In the genomic region with DNA sequence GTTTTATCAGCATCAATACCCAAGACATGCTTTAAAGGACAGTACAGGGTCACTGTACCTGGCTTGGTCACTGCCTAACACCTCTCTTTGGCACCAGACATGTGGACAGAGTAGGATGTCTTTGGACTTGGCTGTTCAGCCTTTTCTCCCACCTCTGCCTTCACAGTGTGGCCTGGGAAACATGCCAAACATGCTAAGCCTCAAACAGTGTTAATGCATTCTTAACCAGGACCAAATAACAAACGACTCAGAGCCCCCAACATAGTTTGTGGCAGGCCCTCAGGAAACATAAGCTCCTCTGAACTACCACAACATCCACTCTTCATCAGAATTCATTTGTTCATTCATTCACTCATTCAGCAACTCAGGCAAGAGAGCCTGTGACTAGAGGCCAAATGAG, we compare ENCODE assay signal across 22 mouse cellular contexts.
DNase-seq lines count a peak whose midpoint lies in the region; ATAC-seq and TF ChIP-seq lines count a peak whose summit lies in the region.
"Had no signal": no experiment of that assay in that cellular context is flagged by ENCODE, and none has a peak within 500 bp of the region (broad histone marks: within the 10 kb centered on the region; RNA-seq: fewer than 3 reads in every experiment).

No protein-coding gene starts in this region.

- H3K9me3 ChIP-seq in forebrain, embryonic 14.5 days (replicated peaks; ENCODE audit: control insufficient read depth, low read length): no peaks in the 10 kb centered on the region
- no peaks in the 10 kb centered on the region for H3K9me3 ChIP-seq in forebrain, embryonic 10.5 days
- H3K9me3 ChIP-seq in kidney, embryonic 15.5 days (replicated peaks): no peaks in the 10 kb centered on the region
- H3K9me3 ChIP-seq: embryonic facial prominence, embryonic 15.5 days; heart, embryonic 15.5 days; limb, embryonic 12.5 days; neural tube, embryonic 12.5 days had no signal

- H3K4me1 ChIP-seq in forebrain, embryonic 14.5 days (ENCODE audit: control insufficient read depth, insufficient read depth, low read length): peaks cover 21% of the 10 kb centered on the region
- H3K4me1 ChIP-seq in forebrain, embryonic 10.5 days: peaks cover 48% of the 10 kb centered on the region
- peaks cover 13% of the 10 kb centered on the region; the same call in 1 of the 2 replicates for H3K4me1 ChIP-seq in kidney, adult 2 months (ENCODE audit: control insufficient read depth, insufficient read depth, low read length)
- H3K4me1 ChIP-seq in kidney, embryonic 15.5 days: no peaks in the 10 kb centered on the region
- H3K4me1 ChIP-seq: embryonic facial prominence, embryonic 15.5 days; limb, embryonic 12.5 days; neural tube, embryonic 12.5 days had no signal

- intact Hi-C loops in left cerebral cortex, postnatal 4 days (cut with DNase I): no loop called here

- no peak overlapping the region for H3K27ac ChIP-seq in forebrain, embryonic 14.5 days (ENCODE audit: low read depth, low read length)
- no peak overlapping the region for H3K27ac ChIP-seq in forebrain, embryonic 10.5 days
- no peak overlapping the region for H3K27ac ChIP-seq in kidney, adult 2 months (ENCODE audit: insufficient read depth, low read depth, low read length)
- no peak overlapping the region for H3K27ac ChIP-seq in kidney, embryonic 15.5 days
- H3K27ac ChIP-seq: embryonic facial prominence, embryonic 15.5 days; heart, embryonic 15.5 days; limb, embryonic 12.5 days; neural tube, embryonic 12.5 days had no signal

- no peak overlapping the region for H3K4me3 ChIP-seq in forebrain, embryonic 14.5 days (ENCODE audit: low read depth, low read length)
- H3K4me3 ChIP-seq in forebrain, embryonic 10.5 days: no peak overlapping the region
- H3K4me3 ChIP-seq in kidney, adult 2 months (ENCODE audit: insufficient read depth, low read depth, low read length): no peak overlapping the region
- H3K4me3 ChIP-seq in kidney, embryonic 15.5 days (replicated peaks): no peak overlapping the region
- H3K4me3 ChIP-seq: embryonic facial prominence, embryonic 15.5 days; heart, embryonic 15.5 days; limb, embryonic 12.5 days; neural tube, embryonic 12.5 days had no signal

- H3K27me3 ChIP-seq in forebrain, embryonic 14.5 days (replicated peaks; ENCODE audit: control insufficient read depth, insufficient read depth, low read length): no peaks in the 10 kb centered on the region
- peaks cover 46% of the 10 kb centered on the region for H3K27me3 ChIP-seq in forebrain, embryonic 10.5 days (ENCODE audit: poor library complexity, severe bottlenecking)
- no peaks in the 10 kb centered on the region for H3K27me3 ChIP-seq in kidney, adult 2 months (replicated peaks; ENCODE audit: control insufficient read depth, insufficient read depth, low read length)
- no peaks in the 10 kb centered on the region for H3K27me3 ChIP-seq in kidney, embryonic 15.5 days
- H3K27me3 ChIP-seq: embryonic facial prominence, embryonic 15.5 days; heart, embryonic 15.5 days; limb, embryonic 12.5 days; neural tube, embryonic 12.5 days had no signal

- no peak for TF ChIP-seq CTCF in kidney, adult 2 months (conservative IDR thresholded peaks at IDR 0.05; ENCODE audit: insufficient read depth, insufficient read length, low read depth, low read length)

- no peak for TF ChIP-seq POLR2A in kidney, adult 2 months (IDR thresholded peaks at IDR 0.05; ENCODE audit: low read depth, low read length)

- DNase-seq in forebrain, embryonic 14.5 days (ENCODE audit: low spot score): peak; percentile 63
- DNase-seq in forebrain, embryonic 10.5 days (ENCODE audit: extremely low spot score, low spot score): no peak
- peak; percentile 40 for DNase-seq in kidney, adult 2 months
- peak; percentile 22 for DNase-seq in left cerebral cortex, postnatal 4 days
- DNase-seq in left cerebral cortex, adult 18-20 months (ENCODE audit: low spot score in 2 of 2): no peak
- DNase-seq in Muller cell, postnatal 12 days (ENCODE audit: inconsistent ontology term): peak; percentile 36
- DNase-seq in testis, postnatal 10 days (ENCODE audit: low spot score): no peak
- DNase-seq: adrenal gland, postnatal 14 days; cerebellum, adult 8-10 months; gastrocnemius, postnatal 25 days; heart, adult 18-20 months; lung, adult 2 months; lung, postnatal 4 days; right cerebral cortex, postnatal 25 days; spleen, adult 18-20 months had no signal

- H3K36me3 ChIP-seq in forebrain, embryonic 14.5 days (ENCODE audit: control insufficient read depth, insufficient read depth, low read length): peaks cover 2% of the 10 kb centered on the region; the same call in 1 of the 2 replicates
- peaks cover 16% of the 10 kb centered on the region for H3K36me3 ChIP-seq in forebrain, embryonic 10.5 days (replicated peaks)
- H3K36me3 ChIP-seq in kidney, adult 2 months (ENCODE audit: control insufficient read depth, insufficient read depth, low read length): no peaks in the 10 kb centered on the region
- H3K36me3 ChIP-seq in kidney, embryonic 15.5 days: peaks cover under 1% of the 10 kb centered on the region; the same call in 1 of the 2 replicates
- H3K36me3 ChIP-seq: embryonic facial prominence, embryonic 15.5 days; heart, embryonic 15.5 days had no signal

- H3K9ac ChIP-seq in forebrain, embryonic 14.5 days (ENCODE audit: low read length): no peak overlapping the region
- no peak overlapping the region for H3K9ac ChIP-seq in kidney, embryonic 15.5 days
- H3K9ac ChIP-seq: embryonic facial prominence, embryonic 15.5 days; heart, embryonic 15.5 days; limb, embryonic 12.5 days; neural tube, embryonic 12.5 days had no signal

- H3K4me2 ChIP-seq in forebrain, embryonic 14.5 days (ENCODE audit: low read length): no peak overlapping the region
- H3K4me2 ChIP-seq in kidney, embryonic 15.5 days: no peak overlapping the region
- H3K4me2 ChIP-seq: embryonic facial prominence, embryonic 15.5 days; heart, embryonic 15.5 days; limb, embryonic 12.5 days; liver, embryonic 11.5 days; neural tube, embryonic 12.5 days had no signal

- ATAC-seq in forebrain, embryonic 14.5 days: peak; percentile 47; the same call in 1 of the 2 replicates
- ATAC-seq in kidney, embryonic 15.5 days (replicated peaks; ENCODE audit: low FRiP score): no peak
- ATAC-seq: intestine, postnatal 0 days had no signal

- WGBS in forebrain, embryonic 14.5 days: 6% methylated on average over 1 of the region's 1 CpGs
- WGBS in forebrain, embryonic 10.5 days: 78% methylated on average over 1 of the region's 1 CpGs
- 3% methylated on average over 1 of the region's 1 CpGs for WGBS in kidney, adult 2 months
- 63% methylated on average over 1 of the region's 1 CpGs for WGBS in kidney, embryonic 15.5 days

Comparison
In these comparisons a context has a peak if more than half of its experiments do, and no peak if none do; other contexts are left out.
1. DNase-seq: peak in forebrain, embryonic 14.5 days (single experiment), kidney, adult 2 months (single experiment), left cerebral cortex, postnatal 4 days (single experiment) and Muller cell, postnatal 12 days (single experiment); none in forebrain, embryonic 10.5 days (single experiment), left cerebral cortex, adult 18-20 months (0 of 2) and testis, postnatal 10 days (single experiment).